Mouse (Mus musculus): ENCODE measurements around the gene Rnf113a2. TPM values are rescaled to one million over a fixed set of nuclear protein-coding genes. Genes with fewer than 3 reads are reported as not detected.

The Rnf113a2 gene
- 29.2 and 29.9 TPM in 2 replicates for polyA plus RNA-seq (2016; fragmentation: Nextera tagmentation; extraction: Ambion mirVana)

- Histone ChIP-seq H3K9ac (peak within 1 kb of the TSS; percentile 66), H3K4me1 (peaks cover 3% of the 10 kb centered on the region; the same call in 1 of the 2 replicates), H3K27ac (peak within 1 kb of the TSS; percentile 67; the same call in 1 of the 2 replicates), H3K27me3 (no peaks in the 10 kb centered on the region), H3K4me2 (replicated peaks) (peak within 1 kb of the TSS; percentile 69), H3K36me3 (no peaks in the 10 kb centered on the region), H3K4me3 (peak within 1 kb of the TSS; percentile 56), H3K9me3 (replicated peaks) (no peaks in the 10 kb centered on the region)
- 3% methylated on average over 50 of the region's 50 CpGs for WGBS
- peak; percentile 89 for ATAC-seq (ENCODE audit: low FRiP score)
These were observed at the start of gene Rnf113a2 for GRCm38 (mm10) chr12:84416834-84417604. TSS of gene Rnf113a2 (plus strand) at chr12:84417196.

- ATAC-seq (ENCODE audit: low FRiP score) = no peak
These were observed 45.3 kb upstream of the Rnf113a2 start for GRCm38 (mm10) chr12:84371647-84372046.

GRCm38 (mm10) chr12:84373831-84374481, 43.0 kb upstream of the Rnf113a2 start:
- no peaks in the 10 kb centered on the region for H3K9me3 ChIP-seq (replicated peaks)
- H3K9ac ChIP-seq = no peak overlapping the region
- H3K4me3 ChIP-seq = no peak overlapping the region
- H3K27me3 ChIP-seq = no peaks in the 10 kb centered on the region
- H3K4me1 ChIP-seq = no peaks in the 10 kb centered on the region
- no peak overlapping the region for H3K27ac ChIP-seq
- ATAC-seq (ENCODE audit: low FRiP score) = no peak
- WGBS = 93% methylated on average over 6 of the region's 6 CpGs
- H3K4me2 ChIP-seq (replicated peaks) = no peak overlapping the region
- peaks cover 64% of the 10 kb centered on the region for H3K36me3 ChIP-seq

More at GRCm38 (mm10) chr12:84371647-84372046, 45.3 kb upstream of the Rnf113a2 start:
- Histone ChIP-seq H3K4me1 (no peaks in the 10 kb centered on the region), H3K4me3 (no peak overlapping the region), H3K36me3 (peaks cover 85% of the 10 kb centered on the region), H3K9ac (no peak overlapping the region), H3K27ac (no peak overlapping the region), H3K4me2 (replicated peaks) (no peak overlapping the region), H3K9me3 (replicated peaks) (no peaks in the 10 kb centered on the region), H3K27me3 (no peaks in the 10 kb centered on the region)
- WGBS = 92% methylated on average over 5 of the region's 5 CpGs

GRCm38 (mm10) chr12:84382369-84382768, 34.6 kb upstream of the Rnf113a2 start:
- peaks cover 3% of the 10 kb centered on the region; the same call in 1 of the 2 replicates for H3K36me3 ChIP-seq
- WGBS = 88% methylated on average over 4 of the region's 4 CpGs
- H3K9me3 ChIP-seq (replicated peaks) = no peaks in the 10 kb centered on the region
- H3K4me1 ChIP-seq = no peaks in the 10 kb centered on the region
- H3K27ac ChIP-seq = no peak overlapping the region
- ATAC-seq (ENCODE audit: low FRiP score) = no peak
- H3K4me2 ChIP-seq (replicated peaks) = no peak overlapping the region
- H3K9ac ChIP-seq = no peak overlapping the region
- no peak overlapping the region for H3K4me3 ChIP-seq
- H3K27me3 ChIP-seq = no peaks in the 10 kb centered on the region

GRCm38 (mm10) chr12:84384644-84385081, 32.3 kb upstream of the Rnf113a2 start:
- 84% methylated on average over 5 of the region's 5 CpGs for WGBS
- ATAC-seq (ENCODE audit: low FRiP score) = no peak
- H3K4me3 ChIP-seq = no peak overlapping the region

GRCm38 (mm10) chr12:84385408-84385807, 31.6 kb upstream of the Rnf113a2 start:
- Histone ChIP-seq H3K27ac (no peak overlapping the region), H3K4me2 (replicated peaks) (no peak overlapping the region), H3K36me3 (peaks cover 3% of the 10 kb centered on the region; the same call in 1 of the 2 replicates), H3K4me1 (no peaks in the 10 kb centered on the region), H3K9me3 (replicated peaks) (no peaks in the 10 kb centered on the region), H3K4me3 (no peak overlapping the region), H3K27me3 (no peaks in the 10 kb centered on the region), H3K9ac (no peak overlapping the region)
- ATAC-seq (ENCODE audit: low FRiP score) = no peak
- 93% methylated on average over 4 of the region's 4 CpGs for WGBS

More at GRCm38 (mm10) chr12:84384644-84385081, 32.3 kb upstream of the Rnf113a2 start:
- Histone ChIP-seq H3K36me3 (peaks cover 3% of the 10 kb centered on the region; the same call in 1 of the 2 replicates), H3K4me2 (replicated peaks) (no peak overlapping the region), H3K9me3 (replicated peaks) (no peaks in the 10 kb centered on the region), H3K4me1 (no peaks in the 10 kb centered on the region), H3K27me3 (no peaks in the 10 kb centered on the region), H3K9ac (no peak overlapping the region), H3K27ac (no peak overlapping the region)

GRCm38 (mm10) chr12:84388097-84388496, 28.9 kb upstream of the Rnf113a2 start:
- no peak overlapping the region for H3K27ac ChIP-seq
- WGBS = 77% methylated on average over 8 of the region's 8 CpGs
- ATAC-seq (ENCODE audit: low FRiP score) = no peak
- no peak overlapping the region for H3K9ac ChIP-seq
- H3K27me3 ChIP-seq = no peaks in the 10 kb centered on the region
- no peaks in the 10 kb centered on the region for H3K4me1 ChIP-seq
- no peak overlapping the region for H3K4me2 ChIP-seq (replicated peaks)
- no peak overlapping the region for H3K4me3 ChIP-seq
- H3K9me3 ChIP-seq (replicated peaks) = no peaks in the 10 kb centered on the region
- H3K36me3 ChIP-seq = peaks cover under 1% of the 10 kb centered on the region; the same call in 1 of the 2 replicates

GRCm38 (mm10) chr12:84388774-84389400, 28.1 kb upstream of the Rnf113a2 start:
- Histone ChIP-seq H3K27ac (no peak overlapping the region), H3K27me3 (no peaks in the 10 kb centered on the region), H3K9ac (no peak overlapping the region), H3K9me3 (replicated peaks) (no peaks in the 10 kb centered on the region), H3K4me2 (replicated peaks) (no peak overlapping the region), H3K4me3 (no peak overlapping the region), H3K36me3 (no peaks in the 10 kb centered on the region), H3K4me1 (no peaks in the 10 kb centered on the region)
- 73% methylated on average over 14 of the region's 14 CpGs for WGBS
- no peak for ATAC-seq (ENCODE audit: low FRiP score)

- Histone ChIP-seq H3K9me3 (replicated peaks) (no peaks in the 10 kb centered on the region), H3K27ac (no peak overlapping the region), H3K4me2 (replicated peaks) (no peak overlapping the region), H3K36me3 (no peaks in the 10 kb centered on the region), H3K27me3 (no peaks in the 10 kb centered on the region), H3K9ac (no peak overlapping the region), H3K4me3 (no peak overlapping the region), H3K4me1 (no peaks in the 10 kb centered on the region)
- WGBS = 75% methylated on average over 6 of the region's 6 CpGs
- no peak for ATAC-seq (ENCODE audit: low FRiP score)
These were observed 26.7 kb upstream of the Rnf113a2 start for GRCm38 (mm10) chr12:84390336-84390735.

- H3K9me3 ChIP-seq (replicated peaks) = no peaks in the 10 kb centered on the region
- no peak for ATAC-seq (ENCODE audit: low FRiP score)
- H3K27ac ChIP-seq = no peak overlapping the region
- H3K4me2 ChIP-seq (replicated peaks) = no peak overlapping the region
- 97% methylated on average over 4 of the region's 4 CpGs for WGBS
- H3K4me1 ChIP-seq = no peaks in the 10 kb centered on the region
- H3K27me3 ChIP-seq = no peaks in the 10 kb centered on the region
- H3K4me3 ChIP-seq = no peak overlapping the region
- H3K36me3 ChIP-seq = 0 out of 2 replicates have a peak, but pooled peaks cover 5% of the 10 kb centered on the region
- H3K9ac ChIP-seq = no peak overlapping the region
These were observed 24.3 kb upstream of the Rnf113a2 start for GRCm38 (mm10) chr12:84392681-84393080.

- H3K27me3 ChIP-seq = no peaks in the 10 kb centered on the region
- 0 out of 2 replicates have a peak, but pooled peaks cover 5% of the 10 kb centered on the region for H3K36me3 ChIP-seq
- no peak for ATAC-seq (ENCODE audit: low FRiP score)
- no peak overlapping the region for H3K27ac ChIP-seq
- no peak overlapping the region for H3K4me2 ChIP-seq (replicated peaks)
- H3K9ac ChIP-seq = no peak overlapping the region
- WGBS = 94% methylated on average over 5 of the region's 5 CpGs
- H3K9me3 ChIP-seq (replicated peaks) = no peaks in the 10 kb centered on the region
- H3K4me3 ChIP-seq = no peak overlapping the region
- no peaks in the 10 kb centered on the region for H3K4me1 ChIP-seq
These were observed 23.1 kb upstream of the Rnf113a2 start for GRCm38 (mm10) chr12:84393847-84394246.
